Mouse (Mus musculus) CH12.LX (cell line): ENCODE data around the gene Il1b.
A peak's percentile ranks its signal among the peaks of the same experiment; 100 is the strongest.

ENCODE experiments used
- HCFC1 ChIP-seq: IDR thresholded peaks from 2 replicates; pipeline ENCODE4 v1.6.1; 2012; ENCODE audit warnings: low read depth, mild to moderate bottlenecking, inconsistent platforms, low read length, improper control_type of control experiment
- IRF4 ChIP-seq: IDR thresholded peaks from 2 replicates; pipeline ENCODE4 v1.6.1; 2014; ENCODE audit warnings: low read depth, mild to moderate bottlenecking, inconsistent platforms, low read length, improper control_type of control experiment
- JUN ChIP-seq: IDR thresholded peaks from 2 replicates; pipeline ENCODE4 v1.6.1; 2011; ENCODE audit warnings: low read depth, mild to moderate bottlenecking, low read length, improper control_type of control experiment, moderate library complexity; ENCODE audit not compliant: insufficient read depth
- MAFK ChIP-seq: IDR thresholded peaks from 2 replicates; pipeline ENCODE4 v1.6.1; 2011; ENCODE audit warnings: low read length, improper control_type of control experiment; ENCODE audit not compliant: insufficient replicate concordance
- USF1 ChIP-seq: IDR thresholded peaks from 2 replicates; pipeline ENCODE4 v1.6.1; 2014; ENCODE audit warnings: low read depth, mild to moderate bottlenecking, inconsistent platforms, low read length, improper control_type of control experiment
- ZMIZ1 ChIP-seq: IDR thresholded peaks from 2 replicates; pipeline ENCODE4 v1.6.1; 2012; ENCODE audit warnings: low read depth, mild to moderate bottlenecking, inconsistent platforms, low read length, improper control_type of control experiment

GRCm38 (mm10) chr2:129380746-129381474 lies 10.0 kb upstream of the Il1b start:
- TF ChIP-seq IRF4 (peak; percentile 83), MAFK (no peak), ZMIZ1 (no peak), JUN (peak; percentile 51), USF1 (no peak), HCFC1 (no peak)
